Comparison of ENCODE assay signal across 42 mouse cellular contexts in genomic region chr2:165346180-165346579, GRCm38 (mm10). TPM values are rescaled to one million over a fixed set of nuclear protein-coding genes. Genes with fewer than 3 reads are reported as not detected.
"Had no signal": no experiment of that assay in that cellular context is flagged by ENCODE, and none has a peak within 500 bp of the region (broad histone marks: within the 10 kb centered on the region; RNA-seq: fewer than 3 reads in every experiment).

No protein-coding gene starts in this region.

- H3K4me3 ChIP-seq: left cerebral cortex, adult 2 months; limb, embryonic 10.5 days; limb, embryonic 12.5 days; limb, embryonic 13.5 days; limb, embryonic 15.5 days; liver, embryonic 12.5 days; liver, embryonic 13.5 days; liver, embryonic 15.5 days; lung, embryonic 15.5 days; megakaryocyte, embryonic 14.5 days; midbrain, embryonic 10.5 days; midbrain, embryonic 12.5 days; midbrain, embryonic 13.5 days; midbrain, embryonic 15.5 days; myocyte had no signal

- DNase-seq: left cerebral cortex, postnatal 4 days; liver; liver, embryonic 13.5 days; lung, adult 18-20 months; lung, adult 2 months; lung, embryonic 14.5 days; lung, postnatal 10 days; lung, postnatal 14 days; lung, postnatal 36 days; lung, postnatal 4 days; midbrain, embryonic 14.5 days had no signal

- H3K9me3 ChIP-seq: limb, embryonic 10.5 days; limb, embryonic 12.5 days; limb, embryonic 13.5 days; limb, embryonic 15.5 days; liver, embryonic 12.5 days; liver, embryonic 13.5 days; liver, embryonic 15.5 days; lung, embryonic 15.5 days; midbrain, embryonic 12.5 days; midbrain, embryonic 13.5 days; midbrain, embryonic 15.5 days had no signal

- H3K9ac ChIP-seq: limb, embryonic 12.5 days; limb, embryonic 13.5 days; limb, embryonic 15.5 days; liver, embryonic 12.5 days; liver, embryonic 13.5 days; liver, embryonic 14.5 days; liver, embryonic 15.5 days; lung, embryonic 14.5 days; lung, embryonic 15.5 days; midbrain, embryonic 12.5 days; midbrain, embryonic 13.5 days; midbrain, embryonic 15.5 days had no signal

- H3K36me3 ChIP-seq: limb, embryonic 10.5 days; limb, embryonic 12.5 days; limb, embryonic 13.5 days; limb, embryonic 15.5 days; liver, embryonic 12.5 days; liver, embryonic 13.5 days; liver, embryonic 15.5 days; lung, embryonic 15.5 days; midbrain, embryonic 10.5 days; midbrain, embryonic 12.5 days; midbrain, embryonic 13.5 days; midbrain, embryonic 15.5 days had no signal

- H3K4me2 ChIP-seq: limb, embryonic 12.5 days; limb, embryonic 13.5 days; limb, embryonic 15.5 days; liver, embryonic 11.5 days; liver, embryonic 12.5 days; liver, embryonic 13.5 days; liver, embryonic 15.5 days; lung, embryonic 14.5 days; lung, embryonic 15.5 days; midbrain, embryonic 12.5 days; midbrain, embryonic 13.5 days; midbrain, embryonic 15.5 days had no signal

- ATAC-seq: liver, embryonic 12.5 days; lung, postnatal 0 days; midbrain, embryonic 13.5 days; midbrain, embryonic 15.5 days; midbrain, embryonic 16.5 days had no signal

- H3K4me1 ChIP-seq: limb, embryonic 12.5 days; limb, embryonic 15.5 days; liver, embryonic 12.5 days; liver, embryonic 13.5 days; liver, embryonic 15.5 days; lung, embryonic 15.5 days; midbrain, embryonic 12.5 days had no signal

- H3K27ac ChIP-seq: left cerebral cortex, adult 2 months; limb, embryonic 10.5 days; limb, embryonic 12.5 days; limb, embryonic 13.5 days; limb, embryonic 15.5 days; liver, embryonic 12.5 days; liver, embryonic 13.5 days; liver, embryonic 14.5 days; liver, embryonic 15.5 days; lung, embryonic 15.5 days; macrophage; midbrain, embryonic 10.5 days; midbrain, embryonic 12.5 days; midbrain, embryonic 13.5 days; midbrain, embryonic 15.5 days had no signal

- H3K27me3 ChIP-seq: limb, embryonic 15.5 days; liver, embryonic 12.5 days; liver, embryonic 13.5 days; liver, embryonic 15.5 days; lung, embryonic 15.5 days; midbrain, embryonic 13.5 days; midbrain, embryonic 15.5 days had no signal

RNA-seq across cellular contexts. Expression of gene Zfp663, which starts 22.3 kb away (rescaled TPM):
- total RNA-seq: left cerebral cortex, adult 18-20 months; left cerebral cortex, adult 2 months; left cerebral cortex, postnatal 36 days; liver, adult 2 months; megakaryocyte progenitor cell, adult 5-6 weeks; megakaryocyte-erythroid progenitor cell, adult 5-6 weeks had no signal
- polyA plus RNA-seq: liver, adult 2 months; liver, embryonic 15.5 days; liver, embryonic 16.5 days; macrophage; myocyte had no signal

RNA-seq across cellular contexts. Expression of gene Zfp334, which starts 41.9 kb away (rescaled TPM):
- total RNA-seq: megakaryocyte progenitor cell, adult 5-6 weeks; megakaryocyte-erythroid progenitor cell, adult 5-6 weeks had no signal

RNA-seq across cellular contexts. Expression of gene Ocstamp, which starts 54.0 kb away (rescaled TPM):
- total RNA-seq: left cerebral cortex, adult 18-20 months; left cerebral cortex, adult 2 months; left cerebral cortex, adult 8-10 months; left cerebral cortex, postnatal 10 days; left cerebral cortex, postnatal 14 days; left cerebral cortex, postnatal 25 days; left cerebral cortex, postnatal 36 days; left cerebral cortex, postnatal 4 days; megakaryocyte progenitor cell, adult 5-6 weeks; megakaryocyte-erythroid progenitor cell, adult 5-6 weeks; midbrain, postnatal 0 days had no signal
- polyA plus RNA-seq: limb, embryonic 12.5 days; lung, embryonic 14.5 days; lung, embryonic 15.5 days; macrophage; midbrain, embryonic 13.5 days; midbrain, embryonic 15.5 days; myocyte; neural tube, embryonic 11.5 days had no signal
